Mouse (Mus musculus): ENCODE data around the gene Hint1.

GRCm38 (mm10) chr11:54891341-54891740 is 25.2 kb downstream of the Hint1 start:
- TF ChIP-seq CTCF (IDR thresholded peaks at IDR 0.05; ENCODE audit: low read depth) (no peak), EP300 (IDR thresholded peaks at IDR 0.05; ENCODE audit: low read depth) (no peak)

All from heart, postnatal 0 days (tissue).